Mouse (Mus musculus): Measurements from ENCODE around the gene Dner. TPM values are rescaled to one million over a fixed set of nuclear protein-coding genes. Genes with fewer than 3 reads are reported as not detected.

Dner gene
- 0.08 and 0.14 TPM in 2 replicates for polyA plus RNA-seq (2012; rRNA removed)

DNA sequence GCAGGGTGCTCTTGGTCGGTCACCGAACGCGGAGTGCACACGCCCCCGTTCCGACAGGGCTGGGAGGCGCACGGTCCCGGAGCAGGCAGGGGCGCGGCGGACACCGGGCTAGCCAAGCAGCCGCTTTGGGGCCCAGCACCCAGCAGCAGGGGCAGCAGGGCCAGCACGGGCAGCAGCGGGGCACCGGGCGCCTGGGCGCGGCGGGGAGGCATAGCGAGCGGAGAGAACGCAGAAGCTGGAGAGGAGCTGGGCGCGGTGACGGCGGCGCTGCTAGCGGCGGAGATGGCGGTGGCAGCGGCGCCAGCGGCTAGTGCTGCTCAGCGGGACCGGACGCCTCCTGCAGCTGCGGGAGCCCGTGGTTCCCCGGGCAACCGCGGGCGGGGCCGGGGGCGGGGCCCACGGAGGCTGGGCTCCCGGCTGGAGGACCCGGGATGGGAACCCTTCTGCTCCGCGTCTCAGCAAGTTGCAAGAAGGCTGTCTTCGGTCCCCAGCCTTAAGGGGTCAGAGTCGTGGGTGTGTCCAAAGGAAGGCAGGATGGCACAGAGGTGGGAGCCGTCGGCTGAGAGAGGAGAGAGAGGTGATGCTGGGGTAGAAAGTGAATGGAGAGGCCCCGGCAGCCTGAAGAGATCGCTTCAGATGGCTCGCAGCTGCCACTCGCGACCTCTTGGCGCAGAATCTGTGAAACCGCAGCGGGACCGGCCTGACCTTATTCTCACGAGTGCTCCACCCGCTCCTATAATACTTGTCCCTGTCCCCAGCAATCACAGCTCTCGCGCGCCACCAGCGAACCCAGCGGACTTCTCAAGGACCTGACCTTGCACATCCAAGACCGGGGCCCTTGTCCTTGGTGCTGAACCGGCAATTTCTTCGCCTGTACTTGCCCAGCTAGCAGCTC, at the start of gene Dner:
Gene Dner, minus strand, starts transcription at position 705 of the 895 bp plus-strand sequence.
- DNase-seq (ENCODE audit: low read depth in 1 of 2, low spot score in 2 of 2) = peak in 1 of 2 experiments; percentile 7
- no peak for TF ChIP-seq CTCF (IDR thresholded peaks at IDR 0.05; ENCODE audit: extremely low read depth, insufficient read depth, insufficient read length, insufficient replicate concordance)
- no peak for TF ChIP-seq POLR2A (IDR thresholded peaks at IDR 0.05; ENCODE audit: low read depth, low read length)
- Histone ChIP-seq H3K4me1 (ENCODE audit: control insufficient read depth, insufficient read depth, insufficient read length) (peaks cover 4% of the 10 kb centered on the region; the same call in 1 of the 2 replicates), H3K27me3 (ENCODE audit: control insufficient read depth, insufficient read depth, low read length) (peaks cover 12% of the 10 kb centered on the region), H3K4me3 (ENCODE audit: extremely low read depth, insufficient read depth, insufficient read length) (no peak within 1 kb of the TSS), H3K27ac (ENCODE audit: insufficient read depth, low read length) (no peak within 1 kb of the TSS), H3K36me3 (ENCODE audit: control insufficient read depth, insufficient read depth, low read length) (no peaks in the 10 kb centered on the region)
- 4% methylated on average over 70 of the region's 75 CpGs for WGBS

DNA sequence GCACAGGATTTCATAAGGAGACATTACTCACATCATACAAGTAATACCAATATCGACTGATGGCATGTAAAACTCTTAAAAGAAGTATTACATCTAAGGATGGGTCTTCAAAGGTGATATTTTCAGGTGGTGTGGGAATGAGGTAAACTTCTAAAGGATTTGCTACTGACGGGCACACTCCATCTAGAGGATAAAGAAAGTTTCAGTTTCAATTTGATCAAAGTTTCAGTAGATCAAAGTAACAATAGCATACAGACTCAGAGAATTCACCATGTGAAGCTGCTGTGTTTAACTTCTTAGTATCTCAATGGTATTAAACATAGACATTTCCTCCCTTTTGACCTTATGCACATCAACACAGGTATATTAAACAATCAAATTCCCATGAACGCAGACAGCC, 46.1 kb upstream of the Dner start:
- 79% methylated on average over 3 of the region's 3 CpGs for WGBS
- no peak overlapping the region for H3K27ac ChIP-seq (ENCODE audit: insufficient read depth, low read length)
- H3K27me3 ChIP-seq (ENCODE audit: control insufficient read depth, insufficient read depth, low read length) = no peaks in the 10 kb centered on the region
- no peak overlapping the region for H3K4me3 ChIP-seq (ENCODE audit: extremely low read depth, insufficient read depth, insufficient read length)
- peaks cover 30% of the 10 kb centered on the region for H3K36me3 ChIP-seq (ENCODE audit: control insufficient read depth, insufficient read depth, low read length)
- DNase-seq (ENCODE audit: low read depth in 1 of 2, low spot score in 2 of 2) = no peak
- TF ChIP-seq CTCF (IDR thresholded peaks at IDR 0.05; ENCODE audit: extremely low read depth, insufficient read depth, insufficient read length, insufficient replicate concordance) (no peak), POLR2A (IDR thresholded peaks at IDR 0.05; ENCODE audit: low read depth, low read length) (no peak)
- no peaks in the 10 kb centered on the region for H3K4me1 ChIP-seq (ENCODE audit: control insufficient read depth, insufficient read depth, insufficient read length)

DNA sequence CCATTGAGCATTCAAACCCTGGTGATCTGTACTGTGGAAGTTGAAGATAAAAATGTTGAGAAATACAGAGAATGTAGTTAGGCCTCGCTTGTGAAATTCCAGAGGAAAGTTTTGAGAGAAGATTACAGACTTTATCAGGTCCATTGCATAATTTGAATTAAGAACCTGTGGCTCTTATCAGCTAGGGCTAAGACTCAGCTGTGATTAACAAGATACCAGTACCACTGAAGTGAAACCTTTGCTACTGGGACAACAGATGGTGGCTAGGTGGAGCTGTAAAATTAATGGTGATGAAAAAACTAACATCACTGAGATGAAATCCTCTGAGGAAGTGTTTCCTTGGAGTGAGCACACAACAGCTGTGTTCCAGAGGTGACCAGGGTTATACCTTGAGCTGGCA, 44.1 kb upstream of the Dner start:
- Histone ChIP-seq H3K27ac (ENCODE audit: insufficient read depth, low read length) (no peak overlapping the region), H3K4me3 (ENCODE audit: extremely low read depth, insufficient read depth, insufficient read length) (no peak overlapping the region), H3K27me3 (ENCODE audit: control insufficient read depth, insufficient read depth, low read length) (no peaks in the 10 kb centered on the region), H3K4me1 (ENCODE audit: control insufficient read depth, insufficient read depth, insufficient read length) (no peaks in the 10 kb centered on the region), H3K36me3 (ENCODE audit: control insufficient read depth, insufficient read depth, low read length) (peaks cover 35% of the 10 kb centered on the region)
- WGBS = 84% methylated on average over 1 of the region's 1 CpGs
- TF ChIP-seq POLR2A (IDR thresholded peaks at IDR 0.05; ENCODE audit: low read depth, low read length) (no peak), CTCF (IDR thresholded peaks at IDR 0.05; ENCODE audit: extremely low read depth, insufficient read depth, insufficient read length, insufficient replicate concordance) (no peak)
- no peak for DNase-seq (ENCODE audit: low read depth in 1 of 2, low spot score in 2 of 2)

DNA sequence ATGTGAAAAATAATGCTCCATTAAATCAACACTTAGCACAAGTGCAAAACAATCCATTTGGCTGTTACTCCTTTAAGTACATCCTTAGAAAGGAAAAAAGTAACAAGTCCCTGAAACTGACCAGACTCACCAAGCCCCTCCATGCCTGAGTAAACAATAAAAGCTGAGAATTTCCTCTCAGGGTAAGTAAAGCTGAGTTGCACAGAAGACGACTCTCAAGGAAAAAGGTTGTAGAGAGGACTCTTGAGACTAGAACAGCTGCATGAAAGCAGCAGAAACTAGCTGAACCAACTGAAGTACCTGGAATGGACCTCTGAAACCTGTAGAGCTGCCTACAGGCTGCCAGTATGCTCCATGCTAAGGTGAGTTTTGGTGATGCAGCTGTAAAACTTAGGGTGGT, 41.1 kb upstream of the Dner start:
- Histone ChIP-seq H3K36me3 (ENCODE audit: control insufficient read depth, insufficient read depth, low read length) (peaks cover 33% of the 10 kb centered on the region), H3K4me1 (ENCODE audit: control insufficient read depth, insufficient read depth, insufficient read length) (no peaks in the 10 kb centered on the region), H3K27ac (ENCODE audit: insufficient read depth, low read length) (no peak overlapping the region), H3K4me3 (ENCODE audit: extremely low read depth, insufficient read depth, insufficient read length) (no peak overlapping the region), H3K27me3 (ENCODE audit: control insufficient read depth, insufficient read depth, low read length) (no peaks in the 10 kb centered on the region)
- WGBS = 73% methylated on average over 1 of the region's 1 CpGs
- TF ChIP-seq CTCF (IDR thresholded peaks at IDR 0.05; ENCODE audit: extremely low read depth, insufficient read depth, insufficient read length, insufficient replicate concordance) (no peak), POLR2A (IDR thresholded peaks at IDR 0.05; ENCODE audit: low read depth, low read length) (no peak)
- DNase-seq (ENCODE audit: low read depth in 1 of 2, low spot score in 2 of 2) = no peak

DNA sequence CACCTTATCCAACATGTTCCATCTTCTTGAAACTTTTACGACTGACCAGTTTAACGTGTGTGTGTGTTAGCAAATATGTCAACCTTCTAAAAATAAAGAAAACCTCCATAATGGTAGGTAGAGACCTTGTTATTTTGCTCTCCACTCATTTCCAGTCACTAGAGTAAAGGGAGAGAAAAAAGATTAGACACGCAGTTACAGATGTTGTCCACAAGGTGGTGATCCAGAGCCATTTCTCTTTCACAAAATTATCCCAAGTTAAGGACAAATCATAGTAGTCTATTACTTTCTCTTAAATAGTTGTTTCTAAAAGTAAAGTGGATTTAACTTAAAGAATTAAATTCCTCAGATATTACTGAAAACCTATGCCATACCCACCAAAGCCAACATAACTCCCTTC, 37.8 kb upstream of the Dner start:
- no peak for DNase-seq (ENCODE audit: low read depth in 1 of 2, low spot score in 2 of 2)
- no peaks in the 10 kb centered on the region for H3K27me3 ChIP-seq (ENCODE audit: control insufficient read depth, insufficient read depth, low read length)
- H3K36me3 ChIP-seq (ENCODE audit: control insufficient read depth, insufficient read depth, low read length) = peaks cover 25% of the 10 kb centered on the region
- H3K27ac ChIP-seq (ENCODE audit: insufficient read depth, low read length) = no peak overlapping the region
- WGBS = 69% methylated on average over 3 of the region's 3 CpGs
- TF ChIP-seq CTCF (IDR thresholded peaks at IDR 0.05; ENCODE audit: extremely low read depth, insufficient read depth, insufficient read length, insufficient replicate concordance) = no peak
- TF ChIP-seq POLR2A (IDR thresholded peaks at IDR 0.05; ENCODE audit: low read depth, low read length) = no peak
- H3K4me3 ChIP-seq (ENCODE audit: extremely low read depth, insufficient read depth, insufficient read length) = no peak overlapping the region
- H3K4me1 ChIP-seq (ENCODE audit: control insufficient read depth, insufficient read depth, insufficient read length) = no peaks in the 10 kb centered on the region

DNA sequence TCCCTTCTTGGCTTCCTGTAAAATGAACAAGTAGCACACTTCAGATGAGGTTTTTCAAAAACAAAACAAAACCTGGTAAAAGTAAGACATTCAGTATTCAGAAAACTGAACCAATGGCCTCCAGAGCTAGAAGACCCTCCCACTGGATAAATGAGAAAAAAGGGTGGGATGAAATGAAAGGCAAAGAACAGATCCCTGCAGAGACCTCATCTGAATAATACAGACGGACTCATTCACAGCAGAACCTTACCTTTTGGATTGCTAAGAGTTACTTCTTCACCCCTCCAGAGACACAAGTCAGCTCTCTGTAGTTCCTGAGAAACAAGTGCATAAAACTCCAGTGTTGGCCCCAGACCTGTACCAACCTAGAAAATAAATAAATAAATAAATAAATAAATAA, 35.7 kb upstream of the Dner start:
- H3K4me3 ChIP-seq (ENCODE audit: extremely low read depth, insufficient read depth, insufficient read length) = no peak overlapping the region
- peaks cover 21% of the 10 kb centered on the region for H3K36me3 ChIP-seq (ENCODE audit: control insufficient read depth, insufficient read depth, low read length)
- no peak for DNase-seq (ENCODE audit: low read depth in 1 of 2, low spot score in 2 of 2)
- WGBS = 93% methylated on average over 1 of the region's 1 CpGs
- no peak overlapping the region for H3K27ac ChIP-seq (ENCODE audit: insufficient read depth, low read length)
- H3K27me3 ChIP-seq (ENCODE audit: control insufficient read depth, insufficient read depth, low read length) = no peaks in the 10 kb centered on the region
- no peak for TF ChIP-seq POLR2A (IDR thresholded peaks at IDR 0.05; ENCODE audit: low read depth, low read length)
- TF ChIP-seq CTCF (IDR thresholded peaks at IDR 0.05; ENCODE audit: extremely low read depth, insufficient read depth, insufficient read length, insufficient replicate concordance) = no peak
- H3K4me1 ChIP-seq (ENCODE audit: control insufficient read depth, insufficient read depth, insufficient read length) = no peaks in the 10 kb centered on the region

DNA sequence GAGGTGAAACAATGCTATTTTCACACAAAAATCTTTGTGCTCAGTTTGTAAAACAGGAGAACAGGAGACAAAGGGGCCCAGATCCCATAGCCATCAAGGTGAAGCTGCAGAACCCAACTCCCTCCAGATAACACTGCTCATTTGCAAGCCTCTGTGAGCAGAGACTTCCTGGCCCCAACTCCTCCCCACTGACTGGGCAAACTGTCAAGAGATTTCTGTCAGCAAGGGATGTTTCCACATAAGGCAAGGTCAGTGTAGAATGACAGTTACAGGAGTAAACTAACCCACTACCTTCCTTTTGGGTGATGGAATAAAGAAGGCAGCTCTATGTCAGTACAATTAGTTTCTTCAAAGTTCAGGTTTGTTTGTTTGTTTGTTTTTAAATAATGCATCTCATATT, 26.8 kb upstream of the Dner start:
- Histone ChIP-seq H3K36me3 (ENCODE audit: control insufficient read depth, insufficient read depth, low read length) (peaks cover 21% of the 10 kb centered on the region), H3K27ac (ENCODE audit: insufficient read depth, low read length) (no peak overlapping the region)
- no peak for DNase-seq (ENCODE audit: low read depth in 1 of 2, low spot score in 2 of 2)

More for the DNA sequence above, 26.8 kb upstream of the Dner start:
- no peaks in the 10 kb centered on the region for H3K4me1 ChIP-seq (ENCODE audit: control insufficient read depth, insufficient read depth, insufficient read length)
- H3K4me3 ChIP-seq (ENCODE audit: extremely low read depth, insufficient read depth, insufficient read length) = no peak overlapping the region
- TF ChIP-seq POLR2A (IDR thresholded peaks at IDR 0.05; ENCODE audit: low read depth, low read length) (no peak), CTCF (IDR thresholded peaks at IDR 0.05; ENCODE audit: extremely low read depth, insufficient read depth, insufficient read length, insufficient replicate concordance) (no peak)
- no peaks in the 10 kb centered on the region for H3K27me3 ChIP-seq (ENCODE audit: control insufficient read depth, insufficient read depth, low read length)

All from spleen, adult 2 months (tissue).